Mouse (Mus musculus): ENCODE results near the gene Prdm1.
A peak's percentile ranks its signal among the peaks of the same experiment; 100 is the strongest.

The Prdm1 gene

GRCm38 (mm10) chr10:44528291-44529082, at the start of gene Prdm1:
Gene Prdm1, minus strand, starts transcription at chr10:44528501.
- DNase-seq (ENCODE audit: low spot score) = no peak

GRCm38 (mm10) chr10:44565971-44566370, 37.7 kb upstream of the Prdm1 start:
- no peak for DNase-seq (ENCODE audit: low spot score)

- no peak for DNase-seq (ENCODE audit: low spot score)
These were observed 36.8 kb upstream of the Prdm1 start for GRCm38 (mm10) chr10:44565109-44565508.

GRCm38 (mm10) chr10:44556845-44557244, 28.5 kb upstream of the Prdm1 start:
- no peak for DNase-seq (ENCODE audit: low spot score)

- DNase-seq (ENCODE audit: low spot score) = no peak
These were observed 27.0 kb upstream of the Prdm1 start for GRCm38 (mm10) chr10:44555317-44555716.

- DNase-seq (ENCODE audit: low spot score) = no peak
These were observed 25.3 kb upstream of the Prdm1 start for GRCm38 (mm10) chr10:44553648-44554047.

- no peak for DNase-seq (ENCODE audit: low spot score)
These were observed 10.8 kb upstream of the Prdm1 start for GRCm38 (mm10) chr10:44539033-44539578.

- DNase-seq (ENCODE audit: low spot score) = no peak
These were observed 9.8 kb upstream of the Prdm1 start for GRCm38 (mm10) chr10:44538137-44538536.

- DNase-seq (ENCODE audit: low spot score) = no peak
These were observed 1.7 kb upstream of the Prdm1 start for GRCm38 (mm10) chr10:44530067-44530360.

GRCm38 (mm10) chr10:44529218-44530066, 1.1 kb upstream of the Prdm1 start:
- peak; percentile 70 for DNase-seq (ENCODE audit: low spot score)

- no peak for DNase-seq (ENCODE audit: low spot score)
These were observed 650 bp downstream of the Prdm1 start for GRCm38 (mm10) chr10:44527651-44528050.

GRCm38 (mm10) chr10:44526751-44527591, 1.3 kb downstream of the Prdm1 start:
- DNase-seq (ENCODE audit: low spot score) = no peak

GRCm38 (mm10) chr10:44520189-44520588, 8.1 kb downstream of the Prdm1 start:
- DNase-seq (ENCODE audit: low spot score) = no peak

- DNase-seq (ENCODE audit: low spot score) = peak; percentile 12
These were observed 9.7 kb downstream of the Prdm1 start for GRCm38 (mm10) chr10:44518631-44519030.

- no peak for DNase-seq (ENCODE audit: low spot score)
These were observed 15.2 kb downstream of the Prdm1 start for GRCm38 (mm10) chr10:44513108-44513507.

- DNase-seq (ENCODE audit: low spot score) = no peak
These were observed 17.3 kb downstream of the Prdm1 start for GRCm38 (mm10) chr10:44511029-44511428.

GRCm38 (mm10) chr10:44508649-44509048, 19.7 kb downstream of the Prdm1 start:
- no peak for DNase-seq (ENCODE audit: low spot score)

GRCm38 (mm10) chr10:44507984-44508383, 20.3 kb downstream of the Prdm1 start:
- no peak for DNase-seq (ENCODE audit: low spot score)

GRCm38 (mm10) chr10:44502891-44503290, 25.4 kb downstream of the Prdm1 start:
- DNase-seq (ENCODE audit: low spot score) = no peak

- no peak for DNase-seq (ENCODE audit: low spot score)
These were observed 28.3 kb downstream of the Prdm1 start for GRCm38 (mm10) chr10:44499897-44500519.

- DNase-seq (ENCODE audit: low spot score) = no peak
These were observed 34.3 kb downstream of the Prdm1 start for GRCm38 (mm10) chr10:44493818-44494492.

Measured in adipocyte (in vitro differentiated cells).